Mouse (Mus musculus): ENCODE measurements around the gene Exosc9.

DNA sequence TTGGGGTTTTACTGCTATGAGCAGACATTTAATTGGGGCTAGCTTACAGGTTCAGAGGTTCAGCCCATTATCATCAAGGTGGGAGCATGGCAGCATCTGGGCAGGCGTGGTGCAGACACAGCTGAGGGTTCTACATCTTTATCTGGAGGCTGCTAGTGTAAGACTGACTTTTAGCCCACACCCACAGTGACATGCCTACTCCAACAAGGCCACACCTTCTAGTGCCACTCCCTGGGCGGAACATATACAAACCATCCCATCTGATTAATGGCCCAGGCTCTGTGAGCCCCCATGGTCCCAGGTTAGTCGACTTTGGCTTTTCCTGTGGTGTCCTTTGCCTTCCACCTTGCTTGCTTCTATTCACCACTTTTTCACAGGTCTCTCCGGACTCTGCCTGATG is 7.2 kb downstream of the Exosc9 start:
- TF ChIP-seq EP300 (IDR thresholded peaks at IDR 0.05), result no peak
- no peak for TF ChIP-seq CTCF (IDR thresholded peaks at IDR 0.05)

Measured in lung, postnatal 0 days (tissue).